Mouse (Mus musculus): ENCODE results near the gene 1700069L16Rik.

DNA sequence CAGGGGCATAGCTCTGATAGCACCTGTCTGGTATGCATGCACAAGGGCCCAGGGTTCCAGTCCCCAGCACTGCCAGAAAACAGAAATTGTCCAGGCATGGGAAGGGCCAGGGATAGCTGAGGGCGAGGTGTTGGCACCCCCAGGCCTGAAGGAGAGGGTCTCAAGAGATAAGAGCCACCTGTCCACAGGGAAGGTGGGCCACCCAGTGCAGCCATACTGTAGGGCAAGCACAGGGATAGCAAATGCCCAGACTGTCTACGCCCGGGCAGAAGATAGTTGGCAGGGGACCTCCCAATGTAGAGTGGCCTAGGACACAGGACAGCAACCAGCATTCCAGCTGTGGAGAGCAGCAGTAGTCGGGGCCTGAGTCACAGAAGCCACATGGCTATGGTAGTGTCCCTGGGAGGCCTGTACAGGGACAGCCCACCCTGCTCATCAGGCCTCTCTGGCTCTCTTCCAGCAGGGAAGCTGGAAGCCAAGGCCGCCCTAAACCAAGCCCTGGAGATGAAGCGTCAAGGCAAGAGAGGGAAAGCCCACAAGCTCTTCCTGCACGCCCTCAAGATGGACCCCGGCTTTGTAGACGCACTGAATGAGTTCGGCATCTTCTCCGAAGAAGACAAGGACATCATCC, 13.2 kb upstream of the 1700069L16Rik start:
- TF ChIP-seq POLR2A (IDR thresholded peaks at IDR 0.05; ENCODE audit: extremely low read depth, insufficient read depth, low read length) (no peak), CTCF (IDR thresholded peaks at IDR 0.05; ENCODE audit: low read depth, low read length) (no peak)

Data from liver, adult 2 months (tissue).